ENCODE assay signal across 10 mouse cellular contexts in the genomic region with DNA sequence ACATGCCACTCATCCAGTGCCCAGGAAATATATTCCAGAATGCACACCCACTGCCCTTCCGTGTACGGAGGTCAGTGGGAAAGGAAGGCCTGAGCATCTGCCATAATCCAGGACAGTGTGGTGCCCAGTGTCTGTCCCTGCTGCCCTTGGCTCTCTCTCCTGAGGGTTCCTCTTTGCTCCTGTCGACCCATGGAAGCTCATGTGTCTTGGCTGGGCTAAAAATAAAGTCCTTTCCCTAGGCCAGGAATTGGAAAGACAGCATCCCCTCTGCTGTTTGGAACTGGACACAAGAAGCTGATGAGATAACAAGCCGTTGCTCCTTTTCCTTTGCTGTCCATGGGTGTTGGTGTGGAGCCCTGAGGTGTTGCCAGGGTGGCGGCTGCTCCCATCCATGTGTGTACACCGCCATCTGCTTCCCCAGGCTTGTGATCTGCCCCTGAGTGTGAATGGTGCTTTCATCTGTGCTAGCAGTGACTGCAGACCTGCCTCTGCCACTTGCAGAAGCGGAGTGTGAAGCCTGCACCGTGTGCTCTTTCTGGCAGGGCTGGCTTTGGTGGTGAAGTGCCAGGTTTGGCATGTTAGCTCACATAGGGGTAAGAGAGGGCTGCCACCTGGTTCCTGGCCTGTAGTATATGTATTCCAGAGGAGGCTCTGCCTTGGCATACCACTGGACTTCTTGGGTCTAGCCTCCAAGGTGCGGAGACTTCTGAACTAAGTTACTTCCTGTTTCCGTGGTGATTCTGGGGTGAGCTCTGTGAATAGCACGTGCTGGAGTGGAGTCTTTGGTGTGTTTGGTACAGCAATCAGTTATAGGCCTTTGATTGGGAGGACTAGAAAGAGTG. TPM values are rescaled to one million over a fixed set of nuclear protein-coding genes. Genes with fewer than 3 reads are reported as not detected.
DNase-seq lines count a peak whose midpoint lies in the region; ATAC-seq lines count a peak whose summit lies in the region.
"Had no signal": no experiment of that assay in that cellular context is flagged by ENCODE, and none has a peak within 500 bp of the region (broad histone marks: within the 10 kb centered on the region; RNA-seq: fewer than 3 reads in every experiment).

No protein-coding gene starts in this region.

- peak overlapping the region; percentile 62 for H3K27ac ChIP-seq in heart, embryonic 10.5 days
- H3K27ac ChIP-seq in heart, embryonic 16.5 days (ENCODE audit: low read length) = peak overlapping the region; percentile 91
- no peak overlapping the region for H3K27ac ChIP-seq in liver, embryonic 12.5 days

- H3K4me2 ChIP-seq in heart, embryonic 16.5 days (ENCODE audit: low read depth, low read length) = peak overlapping the region; percentile 10; the same call in 1 of the 2 replicates
- H3K4me2 ChIP-seq in liver, embryonic 12.5 days = no peak overlapping the region

- ATAC-seq in heart, embryonic 16.5 days (replicated peaks; ENCODE audit: extremely low read depth, insufficient read depth, low FRiP score) = no peak
- no peak for ATAC-seq in liver, embryonic 12.5 days
- ATAC-seq: intestine, embryonic 16.5 days had no signal

- H3K27me3 ChIP-seq in heart, embryonic 10.5 days (ENCODE audit: insufficient read depth, poor library complexity, severe bottlenecking) = no peaks in the 10 kb centered on the region
- H3K27me3 ChIP-seq in heart, embryonic 16.5 days (ENCODE audit: control insufficient read depth, insufficient read depth, low read length) = no peaks in the 10 kb centered on the region
- H3K27me3 ChIP-seq in liver, embryonic 12.5 days (replicated peaks) = no peaks in the 10 kb centered on the region

- H3K4me1 ChIP-seq in heart, embryonic 10.5 days = peaks cover 92% of the 10 kb centered on the region
- H3K4me1 ChIP-seq in heart, embryonic 16.5 days (ENCODE audit: control insufficient read depth, insufficient read depth, low read length) = peaks cover 66% of the 10 kb centered on the region
- H3K4me1 ChIP-seq in liver, embryonic 12.5 days = peaks cover 79% of the 10 kb centered on the region

- H3K9ac ChIP-seq in heart, embryonic 16.5 days (ENCODE audit: low read length) = peak overlapping the region; percentile 39
- no peak overlapping the region for H3K9ac ChIP-seq in liver, embryonic 12.5 days

- H3K9me3 ChIP-seq in heart, embryonic 10.5 days = no peaks in the 10 kb centered on the region
- H3K9me3 ChIP-seq in heart, embryonic 16.5 days (replicated peaks; ENCODE audit: control insufficient read depth, low read length) = no peaks in the 10 kb centered on the region
- H3K9me3 ChIP-seq in liver, embryonic 12.5 days (replicated peaks) = no peaks in the 10 kb centered on the region

- no peak for DNase-seq in heart, embryonic 10.5 days (ENCODE audit: low spot score)
- no peak for DNase-seq in heart, postnatal 14 days
- peak; percentile 48 for DNase-seq in cerebellum, adult 8-10 months
- DNase-seq in natural killer cell, adult 2 months (ENCODE audit: low spot score in 2 of 2) = peak; percentile 26 to 37
- no peak for DNase-seq in spleen, adult 12 weeks (ENCODE audit: low spot score)
- no peak for DNase-seq in kidney, postnatal 25 days
- DNase-seq: lung, adult 2 months had no signal

- WGBS in heart, embryonic 10.5 days = 56% methylated on average over 11 of the region's 11 CpGs
- WGBS in heart, embryonic 16.5 days = 37% methylated on average over 11 of the region's 11 CpGs
- 65% methylated on average over 11 of the region's 11 CpGs for WGBS in liver, embryonic 12.5 days (ENCODE audit: insufficient replicate concordance)

- intact Hi-C loops in heart, postnatal 14 days (cut with DNase I) = no loop called here

- H3K36me3 ChIP-seq in heart, embryonic 10.5 days = no peaks in the 10 kb centered on the region
- no peaks in the 10 kb centered on the region for H3K36me3 ChIP-seq in heart, embryonic 16.5 days (ENCODE audit: control insufficient read depth, insufficient read depth)
- no peaks in the 10 kb centered on the region for H3K36me3 ChIP-seq in liver, embryonic 12.5 days

- H3K4me3 ChIP-seq in heart, embryonic 10.5 days = no peak overlapping the region
- H3K4me3 ChIP-seq in heart, embryonic 16.5 days (ENCODE audit: low read length) = no peak overlapping the region
- no peak overlapping the region for H3K4me3 ChIP-seq in liver, embryonic 12.5 days

RNA-seq across cellular contexts. Expression of a gene that starts 50.7 kb away (rescaled TPM):
- polyA plus RNA-seq in heart, embryonic 10.5 days (2016; fragmentation: Nextera tagmentation; extraction: Ambion mirVana) = 44.7 and 59.3 TPM in 2 replicates
- total RNA-seq in heart, postnatal 14 days (2021) = 10 to 100 TPM; 41.9 to 42.7 TPM
- 32.9 and 35.6 TPM in 2 replicates for polyA plus RNA-seq in heart, embryonic 16.5 days (2015; fragmentation: Nextera tagmentation; extraction: Ambion mirVana)
- polyA plus RNA-seq in liver, embryonic 12.5 days (2016; fragmentation: Nextera tagmentation; extraction: Ambion mirVana) = 36.6 and 37.5 TPM in 2 replicates

Comparison
In these comparisons a context has a peak if more than half of its experiments do, and no peak if none do; other contexts are left out.
1. DNase-seq: peak in cerebellum, adult 8-10 months (single experiment) and natural killer cell, adult 2 months (2 of 2); none in heart, embryonic 10.5 days (single experiment), heart, postnatal 14 days (0 of 2), spleen, adult 12 weeks (single experiment) and kidney, postnatal 25 days (0 of 2).